9 mouse cellular contexts compared by ENCODE assay signal in the genomic region with DNA sequence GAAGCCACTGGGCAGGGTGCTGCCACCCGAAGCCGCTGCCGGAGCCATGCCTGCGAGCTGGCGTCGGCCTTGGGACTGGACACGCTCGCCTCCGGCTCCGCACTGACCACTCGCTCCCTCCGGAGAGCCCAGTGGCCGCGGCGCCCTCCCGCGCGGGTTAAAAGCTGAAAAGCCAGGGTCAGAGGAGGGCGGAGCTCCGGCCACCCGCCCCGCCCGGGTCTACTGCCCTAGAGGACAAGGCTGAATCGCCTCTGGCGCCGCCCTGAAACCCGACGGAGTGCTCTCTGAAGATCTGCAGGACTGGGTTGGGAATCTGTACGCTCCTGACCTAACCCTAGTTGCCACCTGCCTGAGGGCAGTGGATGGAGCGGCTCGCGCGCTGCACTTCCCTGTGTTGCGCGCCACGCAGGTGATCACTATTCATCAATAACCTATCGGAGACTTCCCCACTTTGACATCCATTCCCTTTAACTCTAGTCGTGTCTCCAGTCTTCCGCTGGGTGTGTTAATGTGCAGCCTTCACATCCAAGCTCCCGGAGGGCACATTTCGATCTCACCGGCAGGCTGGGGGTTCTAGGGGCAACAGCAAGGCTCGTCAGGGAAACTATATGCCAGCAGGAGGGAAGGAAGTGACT. TPM values are rescaled to one million over a fixed set of nuclear protein-coding genes. Genes with fewer than 3 reads are reported as not detected.
DNase-seq lines count a peak whose midpoint lies in the region; ATAC-seq and TF ChIP-seq lines count a peak whose summit lies in the region.
"Had no signal": no experiment of that assay in that cellular context is flagged by ENCODE, and none has a peak within 500 bp of the region (broad histone marks: within the 10 kb centered on the region; RNA-seq: fewer than 3 reads in every experiment).

Gene Mal (minus strand): TSS at position 610 of the 635 bp plus-strand sequence.

- peak in 1 of 2 experiments; percentile 5 for DNase-seq in spleen, adult 2 months (ENCODE audit: low read depth in 1 of 2, low spot score in 2 of 2)
- DNase-seq in spleen, postnatal 36 days (ENCODE audit: low spot score in 2 of 2): no peak
- DNase-seq in hindbrain, embryonic 10.5 days (ENCODE audit: low spot score): peak; percentile 78
- DNase-seq in layer of hippocampus, adult 8-10 months (ENCODE audit: low spot score in 2 of 2): peak; percentile 41 to 52
- DNase-seq in lung, adult 18-20 months: peak; percentile 74 to 76
- peak; percentile 63 for DNase-seq in ovary, postnatal 36 days (ENCODE audit: low spot score)

- H3K9ac ChIP-seq in forebrain, embryonic 12.5 days: no peak within 1 kb of the TSS

- TF ChIP-seq CTCF in spleen, adult 2 months (IDR thresholded peaks at IDR 0.05; ENCODE audit: extremely low read depth, insufficient read depth, insufficient read length, insufficient replicate concordance): no peak

- no peaks in the 10 kb centered on the region for H3K9me3 ChIP-seq in forebrain, embryonic 12.5 days
- H3K9me3 ChIP-seq in hindbrain, embryonic 10.5 days: no peaks in the 10 kb centered on the region
- H3K9me3 ChIP-seq: G1E had no signal

- H3K27ac ChIP-seq in spleen, adult 2 months (ENCODE audit: insufficient read depth, low read length): no peak within 1 kb of the TSS
- no peak within 1 kb of the TSS for H3K27ac ChIP-seq in forebrain, embryonic 12.5 days
- H3K27ac ChIP-seq in hindbrain, embryonic 10.5 days: peak within 1 kb of the TSS; percentile 62

- no peak for TF ChIP-seq POLR2A in spleen, adult 2 months (IDR thresholded peaks at IDR 0.05; ENCODE audit: low read depth, low read length)

- no peak for ATAC-seq in forebrain, embryonic 12.5 days (ENCODE audit: low FRiP score)
- no peak for ATAC-seq in megakaryocyte-erythroid progenitor cell, adult 5-6 weeks (replicated peaks; ENCODE audit: low FRiP score, low TSS enrichment, poor library complexity, severe bottlenecking)

- H3K36me3 ChIP-seq in spleen, adult 2 months (ENCODE audit: control insufficient read depth, insufficient read depth, low read length): no peaks in the 10 kb centered on the region
- H3K36me3 ChIP-seq in forebrain, embryonic 12.5 days (replicated peaks): no peaks in the 10 kb centered on the region
- H3K36me3 ChIP-seq in hindbrain, embryonic 10.5 days: no peaks in the 10 kb centered on the region
- H3K36me3 ChIP-seq: G1E had no signal

- H3K4me2 ChIP-seq in forebrain, embryonic 12.5 days: peak within 1 kb of the TSS; percentile 71

- H3K27me3 ChIP-seq in spleen, adult 2 months (ENCODE audit: control insufficient read depth, insufficient read depth, low read length): peaks cover 9% of the 10 kb centered on the region
- H3K27me3 ChIP-seq in forebrain, embryonic 12.5 days: peaks cover 81% of the 10 kb centered on the region
- peaks cover 93% of the 10 kb centered on the region for H3K27me3 ChIP-seq in hindbrain, embryonic 10.5 days (ENCODE audit: insufficient read depth, poor library complexity, severe bottlenecking)

- H3K4me3 ChIP-seq in spleen, adult 2 months (ENCODE audit: extremely low read depth, insufficient read depth, insufficient read length): peak within 1 kb of the TSS; percentile 4; the same call in 1 of the 2 replicates
- peak within 1 kb of the TSS; percentile 39 for H3K4me3 ChIP-seq in forebrain, embryonic 12.5 days (replicated peaks)
- peak within 1 kb of the TSS; percentile 62 for H3K4me3 ChIP-seq in hindbrain, embryonic 10.5 days

- WGBS in spleen, adult 2 months: 3% methylated on average over 43 of the region's 43 CpGs
- under 1% methylated on average over 43 of the region's 43 CpGs for WGBS in forebrain, embryonic 12.5 days
- under 1% methylated on average over 43 of the region's 43 CpGs for WGBS in hindbrain, embryonic 10.5 days

- H3K4me1 ChIP-seq in spleen, adult 2 months (ENCODE audit: control insufficient read depth, insufficient read depth, insufficient read length): no peaks in the 10 kb centered on the region
- H3K4me1 ChIP-seq in forebrain, embryonic 12.5 days: peaks cover 12% of the 10 kb centered on the region
- peaks cover 16% of the 10 kb centered on the region for H3K4me1 ChIP-seq in hindbrain, embryonic 10.5 days (replicated peaks)

RNA-seq across cellular contexts. Expression of gene Mal, which starts in this region (rescaled TPM):
- polyA plus RNA-seq in spleen, adult 2 months (2012; rRNA removed): 1.3 and 1.6 TPM in 2 replicates
- polyA plus RNA-seq in forebrain, embryonic 12.5 days (2016; fragmentation: Nextera tagmentation; extraction: Ambion mirVana): 0.54 and 0.73 TPM in 2 replicates
- 0.69 and 2.4 TPM in 2 replicates for polyA plus RNA-seq in hindbrain, embryonic 10.5 days (2016; fragmentation: Nextera tagmentation; extraction: Ambion mirVana)
- 100 to 1,000 TPM in 1 of 4 experiments, 10 to 100 TPM in 3; 85.6 to 103 (median 87.1) TPM for total RNA-seq in layer of hippocampus, adult 8-10 months (2022)
- total RNA-seq in megakaryocyte-erythroid progenitor cell, adult 5-6 weeks (2014; fragmentation: Nextera tagmentation): not detected in 2 replicates
- total RNA-seq in megakaryocyte-erythroid progenitor cell, adult 5-6 weeks (2017): not detected in 2 replicates
- total RNA-seq: G1E had no signal
- polyA plus RNA-seq: G1E had no signal

Comparison
In these comparisons a context has a peak if more than half of its experiments do, and no peak if none do; other contexts are left out.
1. RNA of gene Mal (total RNA-seq): 85.6 to 103 TPM in layer of hippocampus, adult 8-10 months; not detected in megakaryocyte-erythroid progenitor cell, adult 5-6 weeks; every median in the first group is over 10 times any median in the second.
2. DNase-seq: peak in hindbrain, embryonic 10.5 days (single experiment), layer of hippocampus, adult 8-10 months (2 of 2), lung, adult 18-20 months (2 of 2) and ovary, postnatal 36 days (single experiment); none in spleen, postnatal 36 days (0 of 2).
3. H3K4me3 ChIP-seq: peak in every context shown above with its lines; median percentile 62 in hindbrain, embryonic 10.5 days; 39 in forebrain, embryonic 12.5 days; 4 in spleen, adult 2 months.